Mouse (Mus musculus): ENCODE measurements around the gene Ubr1.
"Not testable (repeated sequence)": the region's sequence is repeated elsewhere in the genome, so short reads cannot be mapped to it uniquely, and the experiment has no call there.

The Ubr1 gene

GRCm38 (mm10) chr2:120976308-120976707 is 5.8 kb upstream of the Ubr1 start:
- no peak for DNase-seq (ENCODE audit: low spot score)

GRCm38 (mm10) chr2:120972964-120973363 is 2.4 kb upstream of the Ubr1 start:
- DNase-seq (ENCODE audit: low spot score) = no peak

GRCm38 (mm10) chr2:120972257-120972656 is 1.7 kb upstream of the Ubr1 start:
- DNase-seq (ENCODE audit: low spot score) = not testable (repeated sequence)

GRCm38 (mm10) chr2:120971766-120972165 is 1.3 kb upstream of the Ubr1 start:
- DNase-seq (ENCODE audit: low spot score) = no peak

- DNase-seq (ENCODE audit: low spot score) = no peak
These were observed 423 bp downstream of the Ubr1 start for GRCm38 (mm10) chr2:120970045-120970539.

GRCm38 (mm10) chr2:120965486-120965885 is 5.0 kb downstream of the Ubr1 start:
- no peak for DNase-seq (ENCODE audit: low spot score)

GRCm38 (mm10) chr2:120963110-120963509 is 7.4 kb downstream of the Ubr1 start:
- DNase-seq (ENCODE audit: low spot score) = no peak

GRCm38 (mm10) chr2:120960261-120960660 is 10.3 kb downstream of the Ubr1 start:
- DNase-seq (ENCODE audit: low spot score) = no peak

- DNase-seq (ENCODE audit: low spot score) = no peak
These were observed 10.7 kb downstream of the Ubr1 start for GRCm38 (mm10) chr2:120959827-120960226.

GRCm38 (mm10) chr2:120959363-120959762 is 11.2 kb downstream of the Ubr1 start:
- DNase-seq (ENCODE audit: low spot score) = no peak

GRCm38 (mm10) chr2:120952176-120952938 is 18.2 kb downstream of the Ubr1 start:
- DNase-seq (ENCODE audit: low spot score) = no peak

GRCm38 (mm10) chr2:120951208-120951607 is 19.3 kb downstream of the Ubr1 start:
- DNase-seq (ENCODE audit: low spot score) = no peak

- DNase-seq (ENCODE audit: low spot score) = no peak
These were observed 37.5 kb downstream of the Ubr1 start for GRCm38 (mm10) chr2:120933038-120933437.

- DNase-seq (ENCODE audit: low spot score) = no peak
These were observed 61.0 kb downstream of the Ubr1 start for GRCm38 (mm10) chr2:120909556-120909955.

GRCm38 (mm10) chr2:120896361-120896760 is 74.2 kb downstream of the Ubr1 start:
- DNase-seq (ENCODE audit: low spot score) = no peak

- no peak for DNase-seq (ENCODE audit: low spot score)
These were observed 82.9 kb downstream of the Ubr1 start for GRCm38 (mm10) chr2:120887601-120888000.

- DNase-seq (ENCODE audit: low spot score) = no peak
These were observed 97.3 kb downstream of the Ubr1 start for GRCm38 (mm10) chr2:120873192-120873591.

GRCm38 (mm10) chr2:120871447-120872336 is 98.8 kb downstream of the Ubr1 start:
- DNase-seq (ENCODE audit: low spot score) = no peak

- no peak for DNase-seq (ENCODE audit: low spot score)
These were observed 103.2 kb downstream of the Ubr1 start for GRCm38 (mm10) chr2:120867336-120867735.

- no peak for DNase-seq (ENCODE audit: low spot score)
These were observed 104.0 kb downstream of the Ubr1 start for GRCm38 (mm10) chr2:120866561-120866960.

- DNase-seq (ENCODE audit: low spot score) = no peak
These were observed 107.1 kb downstream of the Ubr1 start for GRCm38 (mm10) chr2:120863389-120863788.

- no peak for DNase-seq (ENCODE audit: low spot score)
These were observed 109.8 kb downstream of the Ubr1 start for GRCm38 (mm10) chr2:120860699-120861098.

GRCm38 (mm10) chr2:120858131-120858530 is 112.4 kb downstream of the Ubr1 start:
- DNase-seq (ENCODE audit: low spot score) = no peak

Measured in layer of hippocampus, adult 9-10 months (tissue).